Mouse (Mus musculus): ENCODE data around the gene Dbp. TPM values are rescaled to one million over a fixed set of nuclear protein-coding genes. Genes with fewer than 3 reads are reported as not detected.

Dbp gene
- total and polyA plus RNA-seq, 3 experiments, result 7.9 to 11.0 (median 10.4) TPM

DNA sequence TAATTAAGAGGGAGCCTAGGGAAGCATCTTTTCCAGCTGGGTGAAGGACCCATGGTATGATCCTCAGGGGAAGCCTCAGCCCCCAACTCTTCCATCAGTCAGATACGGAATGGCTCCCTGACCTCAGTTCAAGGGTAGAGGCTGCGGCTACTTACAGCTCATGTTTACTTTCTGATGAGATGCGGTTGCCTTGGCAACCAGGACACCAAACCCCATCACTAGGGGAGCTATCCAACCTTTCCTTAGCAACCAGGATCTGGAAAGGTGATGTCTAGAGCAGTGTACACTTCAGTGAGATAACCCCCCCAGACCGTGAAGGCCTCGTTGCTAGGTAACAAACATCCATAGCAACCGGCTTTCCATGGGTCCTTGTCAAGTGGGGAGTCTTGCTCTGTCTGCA lies 4.1 kb downstream of the Dbp start:
- DNase-seq (ENCODE audit: extremely low read depth), result no peak
- dilution Hi-C loops (cut with MboI; ENCODE audit: extremely low pct_ligation_motif_present, extremely low pct_unique_long_range_greater_than_20kb, low sequenced_read_pairs), result no loop called here
- H3K36me3 ChIP-seq (replicated peaks in 1 of 2; ENCODE audit: control insufficient read depth in 1 of 2, insufficient read depth in 1 of 2, low read length in 1 of 2), result peaks cover 35 to 53% of the 10 kb centered on the region in 2 experiments
- no peak overlapping the region for H3K9ac ChIP-seq (ENCODE audit: insufficient read depth, low read depth)
- in situ Hi-C loops (cut with MboI; ENCODE audit: low pct_ligation_motif_present, low pct_unique_long_range_greater_than_20kb, low sequenced_read_pairs), result no loop called here
- peaks cover 0 to 35% of the 10 kb centered on the region in 2 experiments; a peak in 2 of 4 replicates for H3K4me1 ChIP-seq (ENCODE audit: control insufficient read depth in 1 of 2, insufficient read depth in 2 of 2)
- no peak overlapping the region for H3K27ac ChIP-seq (ENCODE audit: insufficient read depth, low read depth)
- H3K9me3 ChIP-seq (replicated peaks; ENCODE audit: low read length), result no peaks in the 10 kb centered on the region
- H3K27me3 ChIP-seq (replicated peaks), result no peaks in the 10 kb centered on the region
- H3K4me3 ChIP-seq (replicated peaks in 1 of 3; ENCODE audit: low read depth in 2 of 3, low read length in 2 of 3, poor library complexity in 1 of 3), result no peak overlapping the region
- peaks cover 3% of the 10 kb centered on the region for H3K79me2 ChIP-seq (replicated peaks; ENCODE audit: control insufficient read depth, extremely low read depth, insufficient read depth, poor library complexity, severe bottlenecking)
- H3K4me2 ChIP-seq (ENCODE audit: insufficient read depth, low read depth, poor library complexity, severe bottlenecking), result peak overlapping the region; percentile 91; the same call in 1 of the 2 replicates
- no peak for TF ChIP-seq JUND (conservative IDR thresholded peaks at IDR 0.05; ENCODE audit: low read depth, low read length)
- 0 out of 2 replicates have a peak, but pooled peaks have one; percentile 5 for TF ChIP-seq SIN3A (IDR thresholded peaks at IDR 0.05; ENCODE audit: low read length)
- no peak for TF ChIP-seq TCF12 (IDR thresholded peaks at IDR 0.05; ENCODE audit: low read depth, low read length)
- TF ChIP-seq MXI1 (IDR thresholded peaks at IDR 0.05; ENCODE audit: low read depth, low read length), result 0 out of 2 replicates have a peak, but pooled peaks have one; percentile 16
- no peak for TF ChIP-seq KAT2A (IDR thresholded peaks at IDR 0.05; ENCODE audit: insufficient replicate concordance, low read length)

DNA sequence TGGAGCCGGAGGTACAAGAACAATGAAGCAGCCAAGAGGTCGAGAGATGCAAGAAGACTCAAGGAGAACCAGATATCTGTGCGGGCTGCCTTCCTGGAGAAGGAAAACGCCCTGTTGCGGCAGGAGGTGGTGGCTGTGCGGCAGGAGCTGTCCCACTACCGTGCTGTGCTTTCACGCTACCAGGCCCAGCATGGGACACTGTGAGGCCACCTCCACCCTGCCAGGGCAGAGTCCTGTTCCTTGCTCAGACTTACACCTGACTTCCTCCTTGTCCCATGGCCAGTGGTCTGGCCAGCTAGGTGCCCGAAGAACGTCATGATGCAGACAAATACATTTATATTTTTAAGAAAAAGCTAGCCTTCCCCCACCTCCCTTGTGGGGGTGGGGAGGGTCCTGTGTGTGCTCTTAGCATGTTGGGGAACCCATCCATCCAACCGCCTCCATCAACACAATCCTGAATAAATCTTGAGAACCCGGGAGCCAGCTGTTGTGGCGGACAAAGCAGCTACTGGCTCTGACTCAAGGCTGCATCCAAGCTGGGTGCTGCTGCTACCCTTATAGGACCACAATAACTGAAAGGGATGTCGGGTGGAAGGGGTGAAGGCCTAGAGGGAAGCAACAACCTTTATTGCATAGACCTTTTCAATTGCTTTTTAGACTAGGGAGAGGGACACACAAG lies 4.9 kb downstream of the Dbp start:
- Histone ChIP-seq H3K36me3 (replicated peaks in 1 of 2; ENCODE audit: control insufficient read depth in 1 of 2, insufficient read depth in 1 of 2, low read length in 1 of 2) (peaks cover 35 to 55% of the 10 kb centered on the region in 2 experiments), H3K27me3 (replicated peaks) (no peaks in the 10 kb centered on the region), H3K4me3 (replicated peaks in 1 of 3; ENCODE audit: low read depth in 2 of 3, low read length in 2 of 3, poor library complexity in 1 of 3) (no peak overlapping the region), H3K9me3 (replicated peaks; ENCODE audit: low read length) (no peaks in the 10 kb centered on the region), H3K4me2 (ENCODE audit: insufficient read depth, low read depth, poor library complexity, severe bottlenecking) (no peak overlapping the region), H3K79me2 (replicated peaks; ENCODE audit: control insufficient read depth, extremely low read depth, insufficient read depth, poor library complexity, severe bottlenecking) (peaks cover 11% of the 10 kb centered on the region), H3K9ac (ENCODE audit: insufficient read depth, low read depth) (no peak overlapping the region), H3K4me1 (ENCODE audit: control insufficient read depth in 1 of 2, insufficient read depth in 2 of 2) (peaks cover 0 to 41% of the 10 kb centered on the region in 2 experiments; a peak in 2 of 4 replicates), H3K27ac (ENCODE audit: insufficient read depth, low read depth) (no peak overlapping the region)
- DNase-seq (ENCODE audit: extremely low read depth), result no peak
- in situ Hi-C loops (cut with MboI; ENCODE audit: low pct_ligation_motif_present, low pct_unique_long_range_greater_than_20kb, low sequenced_read_pairs), result no loop called here
- dilution Hi-C loops (cut with MboI; ENCODE audit: extremely low pct_ligation_motif_present, extremely low pct_unique_long_range_greater_than_20kb, low sequenced_read_pairs), result no loop called here
- TF ChIP-seq POLR2AphosphoS2 (IDR thresholded peaks at IDR 0.05; ENCODE audit: low read depth, low read length) (peak; percentile 21; the same call in 1 of the 2 replicates), USF1 (IDR thresholded peaks at IDR 0.05; ENCODE audit: low read depth, low read length) (no peak), ETS1 (conservative IDR thresholded peaks at IDR 0.05; ENCODE audit: low read depth, low read length) (no peak)

- no peak overlapping the region for H3K9ac ChIP-seq (ENCODE audit: insufficient read depth, low read depth)
- TF ChIP-seq JUN (IDR thresholded peaks at IDR 0.05; ENCODE audit: insufficient read depth, low read depth, low read length), result no peak
- TF ChIP-seq ZKSCAN1 (IDR thresholded peaks at IDR 0.05; ENCODE audit: borderline replicate concordance, low read depth, low read length), result no peak
- no peak for TF ChIP-seq ETS1 (conservative IDR thresholded peaks at IDR 0.05; ENCODE audit: low read depth, low read length)
- no peak for TF ChIP-seq MAX (IDR thresholded peaks at IDR 0.05; ENCODE audit: low read length)
- TF ChIP-seq SIN3A (IDR thresholded peaks at IDR 0.05; ENCODE audit: low read length), result no peak
- no peak for TF ChIP-seq TCF12 (IDR thresholded peaks at IDR 0.05; ENCODE audit: low read depth, low read length)
- TF ChIP-seq POLR2A (IDR thresholded peaks at IDR 0.05; ENCODE audit: low read depth, low read length), result no peak; the same call in 1 of the 2 replicates
- TF ChIP-seq HCFC1 (IDR thresholded peaks at IDR 0.05; ENCODE audit: low read depth, low read length), result no peak
- no peak for TF ChIP-seq JUND (conservative IDR thresholded peaks at IDR 0.05; ENCODE audit: low read depth, low read length)
- no peak for TF ChIP-seq NELFE (IDR thresholded peaks at IDR 0.05; ENCODE audit: low read depth, low read length)
- no peak for TF ChIP-seq MAZ (IDR thresholded peaks at IDR 0.05; ENCODE audit: low read depth, low read length)
- H3K4me1 ChIP-seq (ENCODE audit: control insufficient read depth in 1 of 2, insufficient read depth in 2 of 2), result peaks cover 0 to 40% of the 10 kb centered on the region in 2 experiments; a peak in 2 of 4 replicates
- H3K27ac ChIP-seq (ENCODE audit: insufficient read depth, low read depth), result no peak overlapping the region
- dilution Hi-C loops (cut with MboI; ENCODE audit: extremely low pct_ligation_motif_present, extremely low pct_unique_long_range_greater_than_20kb, low sequenced_read_pairs), result no loop called here
- no peaks in the 10 kb centered on the region for H3K27me3 ChIP-seq (replicated peaks)
- H3K9me3 ChIP-seq (replicated peaks; ENCODE audit: low read length), result no peaks in the 10 kb centered on the region
- no peak overlapping the region for H3K4me2 ChIP-seq (ENCODE audit: insufficient read depth, low read depth, poor library complexity, severe bottlenecking)
- H3K36me3 ChIP-seq (replicated peaks in 1 of 2; ENCODE audit: control insufficient read depth in 1 of 2, insufficient read depth in 1 of 2, low read length in 1 of 2), result peaks cover 35 to 57% of the 10 kb centered on the region in 2 experiments
- H3K4me3 ChIP-seq (replicated peaks in 1 of 3; ENCODE audit: low read depth in 2 of 3, low read length in 2 of 3, poor library complexity in 1 of 3), result no peak overlapping the region
- DNase-seq (ENCODE audit: extremely low read depth), result no peak
- peaks cover 13% of the 10 kb centered on the region for H3K79me2 ChIP-seq (replicated peaks; ENCODE audit: control insufficient read depth, extremely low read depth, insufficient read depth, poor library complexity, severe bottlenecking)
- in situ Hi-C loops (cut with MboI; ENCODE audit: low pct_ligation_motif_present, low pct_unique_long_range_greater_than_20kb, low sequenced_read_pairs), result no loop called here
These were observed 5.7 kb downstream of the Dbp start for GRCm38 (mm10) chr7:45710477-45711191.
